Mouse (Mus musculus) bone marrow macrophage, adult 2 months (primary cell): ENCODE measurements around the gene Sidt1.

Experiments
- CTCF ChIP-seq: IDR thresholded peaks from 2 replicates; pipeline ENCODE4 v1.5.1; 2012; ENCODE audit warnings: low read depth, mild to moderate bottlenecking, low read length, moderate library complexity
- POLR2A ChIP-seq: IDR thresholded peaks from 2 replicates; pipeline ENCODE4 v1.6.1; 2012; ENCODE audit warnings: mild to moderate bottlenecking, low read depth, low read length, borderline replicate concordance

- TF ChIP-seq CTCF (no peak), POLR2A (no peak)
These were observed 43.9 kb downstream of the Sidt1 start for GRCm38 (mm10) chr16:44289004-44289648.
